Mouse (Mus musculus) stomach, postnatal 0 days (tissue): ENCODE results near the gene Cntnap2.

Source experiments
- CTCF ChIP-seq: IDR thresholded peaks from 2 replicates; pipeline ENCODE4 v1.5.1; 2016; ENCODE audit warnings: antibody characterized with exemption, low read depth, mild to moderate bottlenecking, moderate library complexity
- EP300 ChIP-seq: optimal IDR thresholded peaks from 2 replicates; pipeline ENCODE3; 2016; ENCODE audit warnings: antibody characterized with exemption

DNA sequence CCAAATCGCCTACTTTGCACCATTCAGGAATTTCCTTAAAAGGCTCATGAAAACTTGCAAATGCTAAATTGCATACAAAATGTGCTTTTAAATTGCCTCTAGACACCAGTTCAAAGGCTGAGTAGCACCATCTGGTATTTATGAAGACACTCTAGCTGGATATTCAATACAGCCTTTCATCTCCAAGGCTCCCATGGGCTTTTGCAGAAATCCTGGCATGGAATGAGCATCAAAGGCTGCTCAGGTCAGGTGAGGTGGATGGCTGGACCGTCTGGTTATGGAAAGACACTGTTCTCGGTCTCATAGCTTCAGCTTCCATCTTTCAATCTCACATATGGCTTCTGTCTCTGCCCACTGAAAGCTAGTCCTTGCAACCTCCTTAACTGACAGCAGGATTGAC lies 1515.9 kb downstream of the Cntnap2 start:
- no peak for TF ChIP-seq CTCF
- TF ChIP-seq EP300, result no peak
